Mouse (Mus musculus) ES-Bruce4 (cell line): ENCODE measurements around the gene Klhl35.
"Not testable (repeated sequence)": the region's sequence is repeated elsewhere in the genome, so short reads cannot be mapped to it uniquely, and the experiment has no call there.

Source experiments
- CTCF ChIP-seq: IDR thresholded peaks from one replicate; pipeline ENCODE4 v1.8.1; 2011; ENCODE audit warnings: low read depth, low read length
- EP300 ChIP-seq: IDR thresholded peaks from 2 replicates; pipeline ENCODE4 v1.6.1; 2011; ENCODE audit warnings: low read depth, low read length; ENCODE audit not compliant: insufficient read depth
- POLR2A ChIP-seq: IDR thresholded peaks from one replicate; pipeline ENCODE4 v1.8.1; 2011; ENCODE audit warnings: low read length; ENCODE audit not compliant: insufficient read depth

DNA sequence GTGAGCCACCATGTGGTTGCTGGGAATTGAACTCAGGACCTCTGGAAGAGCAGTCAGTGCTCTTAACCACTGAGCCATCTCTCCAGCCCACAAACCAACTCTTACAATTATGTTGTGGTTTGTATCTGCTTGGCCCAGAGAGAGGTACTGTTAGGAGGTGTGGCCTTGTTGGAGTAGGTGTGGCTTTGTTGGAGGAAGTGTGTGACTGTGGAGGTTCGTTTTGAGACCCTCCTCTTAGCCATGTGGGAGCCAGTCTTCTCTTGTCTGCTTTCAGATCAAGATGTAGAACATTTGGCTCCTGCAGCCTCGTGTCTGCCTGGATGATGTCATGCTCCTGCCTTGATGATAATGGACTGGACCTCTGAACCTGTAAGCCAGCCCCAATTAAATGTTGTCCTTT is 42.4 kb downstream of the Klhl35 start:
- not testable (repeated sequence) for TF ChIP-seq POLR2A, CTCF, EP300
